Mouse (Mus musculus) skeletal muscle tissue, adult 2 months (tissue): ENCODE results near the gene Hba-a1.
A peak's percentile ranks its signal among the peaks of the same experiment; 100 is the strongest.
"Not testable (repeated sequence)": the region's sequence is repeated elsewhere in the genome, so short reads cannot be mapped to it uniquely, and the experiment has no call there.

ENCODE experiments used
- DNase-seq: peaks from one replicate; pipeline ENCODE4 v3.0.0-alpha.2; 2012; ENCODE audit warnings: low read depth, low spot score

Gene Hba-a1

DNA sequence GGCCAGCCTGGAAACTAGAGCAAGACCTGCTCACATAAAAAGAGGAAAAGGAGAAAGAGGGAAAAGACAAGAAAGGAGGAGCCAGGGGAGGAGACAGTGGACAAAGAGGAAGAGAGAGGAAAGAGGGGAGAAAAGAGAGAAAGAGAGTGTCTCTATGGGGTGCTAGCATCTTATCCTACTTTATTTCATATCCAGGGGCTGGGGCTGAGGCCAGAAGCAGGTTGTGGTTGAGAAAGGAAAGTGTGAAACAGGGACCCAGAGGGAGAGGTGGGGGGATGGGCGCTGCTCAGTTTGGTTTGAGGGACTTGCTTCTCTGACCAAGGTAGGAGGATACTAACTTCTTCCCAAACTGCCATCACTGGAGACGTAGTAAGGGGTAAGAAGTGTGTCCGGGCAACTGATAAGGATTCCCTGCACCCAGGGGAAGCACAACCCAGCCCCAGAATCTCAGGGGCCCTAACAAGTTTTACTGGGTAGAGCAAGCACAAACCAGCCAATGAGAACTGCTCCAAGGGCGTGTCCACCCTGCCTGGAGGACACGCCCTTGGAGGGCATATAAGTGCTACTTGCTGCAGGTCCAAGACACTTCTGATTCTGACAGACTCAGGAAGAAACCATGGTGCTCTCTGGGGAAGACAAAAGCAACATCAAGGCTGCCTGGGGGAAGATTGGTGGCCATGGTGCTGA lies at the start of gene Hba-a1:
Gene Hba-a1 (plus strand): TSS at position 421 of the 687 bp plus-strand sequence.
- DNase-seq, result not testable (repeated sequence)

DNA sequence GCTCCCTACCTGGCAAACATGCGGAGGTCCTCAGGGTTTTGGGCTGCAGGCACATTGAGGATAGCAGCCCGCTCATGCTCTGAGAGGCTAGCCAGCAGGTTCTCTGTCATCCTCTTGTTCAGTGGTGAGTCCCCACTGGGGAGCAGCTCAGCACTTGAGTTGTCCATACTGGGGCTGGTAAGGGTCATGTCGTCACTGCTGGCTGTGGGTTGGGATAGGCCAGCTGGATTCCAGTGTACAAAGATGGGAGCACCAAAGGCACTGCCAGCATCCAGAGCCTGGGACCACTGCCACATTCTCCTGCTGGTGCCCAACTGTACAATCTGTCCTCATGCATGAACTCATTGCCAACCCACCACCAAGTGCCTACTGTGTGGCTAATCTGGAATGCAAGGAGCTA lies 49.4 kb upstream of the Hba-a1 start:
- DNase-seq, result no peak

DNA sequence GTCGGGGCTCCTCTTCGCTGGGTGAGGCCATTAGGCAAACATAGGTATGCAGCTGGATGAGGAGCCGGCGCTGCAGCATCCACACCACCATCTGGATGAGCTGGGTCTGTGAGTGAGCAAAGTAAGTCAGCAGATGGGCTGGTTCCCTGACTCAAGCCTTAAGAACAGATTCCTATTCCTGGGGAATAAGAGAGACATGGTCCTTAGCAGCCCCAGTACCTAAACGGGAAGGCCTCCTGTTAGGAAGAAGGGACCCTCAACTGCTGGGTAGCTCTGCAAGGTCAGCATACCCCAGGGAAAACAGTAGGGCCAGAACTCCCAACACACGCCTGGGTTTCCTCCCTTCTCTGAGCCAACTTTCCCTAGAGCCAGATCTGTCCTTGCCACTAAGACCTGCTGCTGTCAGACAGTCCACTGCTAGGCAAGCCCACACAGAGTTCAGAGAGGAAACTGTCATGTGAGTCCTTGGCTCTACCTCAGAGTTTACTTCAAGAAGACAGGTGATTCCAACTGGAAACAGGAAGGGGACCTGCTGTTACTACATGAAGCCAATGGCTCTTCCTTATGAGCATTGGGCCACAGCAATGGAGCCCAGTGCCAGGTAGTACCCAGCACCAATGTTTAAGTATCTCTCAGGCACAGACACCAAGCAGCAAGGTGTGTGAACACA lies 48.4 kb upstream of the Hba-a1 start:
- DNase-seq, result no peak

DNA sequence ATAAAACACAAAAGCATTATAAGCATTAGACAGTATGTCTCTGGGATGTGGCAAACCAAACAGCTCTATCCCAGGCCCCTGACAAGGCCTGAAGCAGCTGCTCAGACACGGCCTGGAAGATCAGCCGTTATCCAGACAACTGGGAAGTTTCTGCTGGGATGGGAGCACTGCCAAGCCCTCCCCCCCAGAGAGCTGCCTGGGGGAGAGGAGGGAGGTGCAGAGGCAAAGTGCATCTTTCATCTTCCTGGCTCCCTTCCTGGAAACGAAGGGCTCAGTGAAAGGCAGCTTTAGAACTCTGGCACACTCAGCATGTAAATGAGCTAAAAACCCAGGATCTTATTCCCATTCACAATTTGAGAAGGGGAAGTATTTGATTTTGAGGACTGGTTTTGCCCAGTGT lies 47.7 kb upstream of the Hba-a1 start:
- DNase-seq, result peak; percentile 72

DNA sequence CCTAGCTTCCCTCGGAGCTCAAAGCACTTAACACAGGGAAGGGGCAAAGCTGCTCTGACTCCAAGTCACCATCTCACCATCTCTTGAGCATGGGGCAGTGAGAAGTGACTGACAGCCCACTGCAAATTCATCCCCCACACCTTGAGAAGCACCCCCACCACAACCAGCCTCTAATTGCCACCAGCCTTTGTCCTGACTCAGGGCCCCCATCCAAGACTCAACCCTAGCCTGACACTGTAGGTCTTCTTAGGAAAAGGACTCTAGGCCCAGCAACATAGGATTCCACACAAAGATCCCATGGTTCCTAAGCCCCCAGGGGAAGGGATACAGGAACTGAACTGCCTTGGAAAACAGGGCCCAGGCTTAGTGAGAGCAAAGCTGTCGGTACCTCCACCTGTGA lies 47.2 kb upstream of the Hba-a1 start:
- DNase-seq, result no peak

DNA sequence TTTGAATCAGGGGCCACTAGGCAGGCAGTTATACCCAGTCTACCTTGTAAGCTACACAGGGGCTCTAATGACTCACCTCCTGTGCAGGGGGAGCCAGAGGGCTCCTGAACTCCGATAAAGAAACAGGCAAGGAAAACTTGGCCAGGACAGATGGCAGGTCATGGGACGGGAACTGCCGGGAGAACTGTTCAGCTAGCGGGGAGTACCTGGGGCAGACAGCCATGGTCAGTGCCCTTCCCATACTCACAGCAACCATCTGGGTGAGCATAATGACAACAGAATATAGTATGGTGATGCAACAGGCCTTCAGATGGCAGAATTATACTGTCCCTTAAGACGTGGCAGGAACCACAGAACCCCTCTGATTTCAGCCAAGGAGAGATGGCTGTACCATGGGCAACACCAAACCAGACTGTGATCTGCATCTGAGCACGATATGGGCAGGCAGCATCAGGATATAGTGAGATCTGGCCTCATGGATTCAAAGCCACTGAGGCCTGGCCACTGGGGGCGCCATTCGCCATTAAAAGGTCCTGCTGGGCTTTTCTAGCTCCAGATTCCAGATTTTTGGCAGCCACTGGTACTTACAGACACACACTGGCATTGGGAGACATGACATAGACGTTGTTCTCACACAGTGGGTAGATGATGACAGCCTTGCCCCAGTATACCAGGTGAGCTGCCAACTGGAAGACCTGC lies 46.5 kb upstream of the Hba-a1 start:
- DNase-seq, result no peak

DNA sequence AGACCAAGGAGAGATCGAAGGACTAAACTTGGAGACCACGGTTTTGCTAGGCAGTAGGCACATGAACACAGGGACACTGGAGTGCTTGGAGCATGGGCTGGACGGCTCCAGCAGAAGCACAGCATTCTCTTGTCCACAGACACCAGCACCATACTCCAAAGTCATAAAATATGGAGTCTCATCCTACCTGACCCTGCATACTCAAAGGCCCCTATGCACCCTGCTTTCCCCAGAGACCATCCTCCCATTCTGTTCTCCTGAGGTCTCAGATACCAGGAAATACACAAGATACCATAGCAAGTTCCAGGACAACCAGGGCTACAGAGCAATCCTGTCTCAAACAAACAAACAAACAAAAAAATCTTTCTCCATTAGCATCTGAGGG lies 45.9 kb upstream of the Hba-a1 start:
- no peak for DNase-seq

DNA sequence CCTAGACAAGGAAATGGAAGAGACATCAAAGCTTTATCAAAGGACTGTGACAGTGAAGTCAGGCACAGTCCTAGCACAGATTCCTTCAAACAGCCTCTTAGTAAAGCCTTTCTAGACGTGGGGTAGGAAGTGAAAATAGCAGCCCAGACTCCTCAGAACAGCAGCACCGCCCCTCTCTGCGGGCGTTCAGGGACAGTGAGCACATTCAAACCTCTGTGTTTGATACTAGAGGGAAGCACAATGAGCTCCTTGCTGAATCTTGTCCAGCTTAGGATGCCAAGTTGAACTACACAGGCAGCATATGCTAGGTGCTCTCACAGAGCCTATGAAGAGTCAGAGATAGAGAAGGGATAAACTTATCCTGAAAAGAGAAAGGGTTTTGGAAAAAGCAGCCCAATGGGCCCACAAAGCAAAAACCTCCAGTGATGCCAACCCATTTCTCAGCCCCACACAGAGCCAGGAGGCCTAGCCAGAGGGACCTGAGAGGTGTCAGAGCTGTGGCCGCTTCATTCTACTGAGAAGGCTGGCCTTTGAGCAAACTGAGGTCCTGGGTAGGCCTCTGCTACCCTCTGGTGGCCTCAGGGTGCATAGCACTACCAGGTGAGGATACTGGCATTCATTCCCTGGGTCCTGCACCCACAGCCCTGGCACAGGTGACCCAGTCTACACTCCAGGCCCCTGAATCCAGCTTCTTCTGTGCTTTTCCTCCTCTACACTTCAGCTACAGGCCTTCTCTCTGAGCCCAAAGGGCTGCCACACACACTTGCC lies 45.0 kb upstream of the Hba-a1 start:
- DNase-seq, result peak; percentile 55

DNA sequence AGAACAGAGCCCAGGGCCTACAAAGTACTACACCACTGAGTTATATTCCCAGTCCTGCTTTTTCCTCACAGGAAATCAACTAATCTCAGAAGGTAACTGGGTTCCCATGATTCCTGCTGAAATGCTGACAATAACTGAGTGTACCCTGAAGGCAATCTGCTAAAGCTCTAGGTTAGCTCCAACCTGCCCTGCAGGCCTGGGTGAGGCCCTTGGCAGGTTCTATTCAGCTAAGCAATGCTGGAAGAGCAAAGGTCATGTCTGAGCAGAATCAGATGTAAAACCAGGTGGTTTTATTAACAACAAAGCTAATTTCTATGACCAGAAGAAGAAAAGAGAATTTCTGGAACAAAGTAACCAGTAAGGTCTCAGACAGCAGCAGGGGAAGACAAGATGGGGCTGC lies 41.9 kb upstream of the Hba-a1 start:
- no peak for DNase-seq

DNA sequence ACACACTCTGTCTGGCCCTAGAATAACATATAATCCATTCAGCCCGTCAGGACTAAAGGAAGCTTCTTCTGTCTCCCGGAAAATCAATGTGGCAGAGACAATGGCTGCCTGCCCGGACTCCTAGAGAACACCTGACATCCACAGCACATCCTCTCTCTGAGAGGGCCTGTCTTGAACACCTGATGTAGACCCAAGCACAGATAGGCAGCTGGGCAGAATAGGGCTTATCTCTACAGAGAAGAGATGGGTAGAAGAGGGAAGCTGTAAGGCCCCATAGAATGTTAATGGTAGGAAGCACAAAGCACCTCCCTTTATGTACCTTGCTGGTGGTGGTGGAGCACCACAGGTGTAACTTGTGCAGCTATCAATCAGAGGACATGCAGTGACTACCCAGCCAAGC lies 41.1 kb upstream of the Hba-a1 start:
- no peak for DNase-seq

DNA sequence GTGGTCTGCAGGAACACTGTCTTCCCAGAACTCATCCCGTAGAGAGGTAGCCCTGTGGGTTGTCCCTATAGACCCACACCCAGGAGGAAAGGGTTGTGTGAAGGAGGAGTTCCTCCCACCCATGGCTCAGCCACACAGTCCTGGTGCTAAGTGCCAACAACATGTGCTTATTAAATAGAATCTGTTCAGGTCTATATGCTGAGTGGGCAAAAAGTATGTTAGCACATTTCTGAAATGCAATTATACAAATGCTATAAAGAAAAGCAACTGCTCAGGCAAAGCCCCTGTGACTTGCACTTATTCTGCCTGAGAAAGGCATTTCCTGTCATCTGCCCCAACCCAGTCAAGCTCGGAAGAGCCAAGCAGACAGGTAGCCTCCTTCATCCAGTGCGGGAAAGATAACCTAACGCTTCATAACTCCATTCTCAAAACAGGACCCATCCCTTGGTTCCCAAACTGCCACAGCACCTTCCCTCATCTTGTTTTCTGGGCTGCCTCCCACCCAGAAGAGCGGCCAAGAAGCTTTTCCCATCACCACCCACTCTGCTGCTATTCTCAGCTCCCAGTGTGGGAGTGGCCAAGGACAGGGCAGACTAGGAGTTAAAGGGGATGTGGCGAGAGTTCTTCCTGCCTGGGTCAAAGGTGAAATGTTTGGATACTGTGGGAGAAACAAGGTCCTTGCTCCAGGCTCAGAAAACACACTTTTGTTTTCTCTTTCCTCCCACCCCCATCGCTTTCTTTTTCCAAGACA lies 39.9 kb upstream of the Hba-a1 start:
- DNase-seq, result no peak

DNA sequence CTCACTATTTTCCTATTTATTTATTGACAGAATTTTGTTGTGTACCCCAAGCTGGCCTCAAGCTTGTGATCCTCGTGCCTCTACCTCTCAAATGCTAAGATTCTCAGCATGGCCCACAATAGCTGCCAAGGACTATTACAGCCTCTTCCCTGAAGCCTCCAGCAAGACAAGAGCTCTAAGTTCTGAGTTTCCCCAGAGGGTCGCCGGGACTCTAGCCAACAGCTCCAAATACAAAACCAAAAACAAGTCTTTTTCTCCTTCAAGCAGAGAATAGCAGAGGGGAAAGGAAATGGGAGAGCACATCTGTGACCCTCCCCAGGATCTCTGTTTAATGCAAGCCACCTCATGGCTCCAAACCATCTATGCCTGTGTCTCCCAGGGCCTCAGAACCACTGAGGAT lies 39.2 kb upstream of the Hba-a1 start:
- no peak for DNase-seq

DNA sequence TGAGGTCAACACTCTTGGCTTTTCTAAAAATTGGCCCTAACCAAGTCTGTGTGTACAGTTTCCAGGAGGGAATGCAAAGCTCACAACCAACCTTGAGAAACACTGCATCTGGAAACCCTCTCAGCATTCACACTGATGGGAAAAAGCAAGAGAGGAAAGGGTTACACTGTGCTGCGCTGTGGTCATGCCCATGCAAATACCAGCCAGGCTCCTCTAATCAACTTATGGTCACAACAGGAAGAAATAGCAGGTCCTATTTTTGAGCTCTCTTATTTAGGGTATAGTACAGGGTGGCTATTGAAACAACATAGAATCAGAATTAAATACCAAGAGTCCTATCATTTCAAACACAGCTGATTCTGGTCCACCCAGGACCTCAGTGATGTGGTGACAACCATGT lies 38.7 kb upstream of the Hba-a1 start:
- no peak for DNase-seq

DNA sequence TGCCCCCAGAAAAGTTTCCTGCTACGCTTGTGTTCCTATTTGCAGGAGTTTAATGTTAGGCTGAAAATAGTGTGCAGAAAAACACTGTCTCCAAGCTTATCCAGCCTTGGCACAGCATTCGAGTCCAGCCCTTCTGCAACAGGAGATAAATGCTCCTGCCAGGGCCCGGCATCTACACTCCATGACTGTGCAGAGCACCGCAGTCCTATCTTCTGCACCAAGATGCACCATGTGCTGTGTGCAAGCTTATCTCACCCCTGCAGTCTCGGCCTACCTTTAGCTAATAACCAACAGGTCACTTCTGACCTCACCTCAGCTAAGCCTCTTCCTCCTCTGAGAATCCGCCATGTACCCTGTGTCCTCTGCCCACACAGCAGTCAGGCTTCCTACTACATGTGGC lies 37.7 kb upstream of the Hba-a1 start:
- DNase-seq, result no peak

DNA sequence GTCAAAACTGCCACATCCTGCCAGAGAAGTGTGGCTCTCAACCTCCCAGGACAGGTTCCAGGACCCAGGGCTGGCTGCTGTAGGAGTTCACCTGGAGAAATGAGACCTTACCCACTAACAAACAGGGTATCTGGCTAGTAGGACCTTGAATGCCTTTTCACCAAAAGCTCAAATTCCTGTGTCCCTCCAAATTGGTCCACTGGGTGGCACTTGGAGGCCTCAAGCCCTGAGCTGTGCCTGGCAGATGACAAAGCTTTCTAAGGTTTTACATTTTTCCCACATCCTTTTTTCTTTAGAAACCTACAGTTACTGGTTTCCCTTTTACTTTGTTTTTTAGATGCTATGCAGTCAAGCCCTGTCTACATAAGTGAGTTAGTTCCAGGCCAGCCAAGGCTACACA lies 36.2 kb upstream of the Hba-a1 start:
- DNase-seq, result no peak

DNA sequence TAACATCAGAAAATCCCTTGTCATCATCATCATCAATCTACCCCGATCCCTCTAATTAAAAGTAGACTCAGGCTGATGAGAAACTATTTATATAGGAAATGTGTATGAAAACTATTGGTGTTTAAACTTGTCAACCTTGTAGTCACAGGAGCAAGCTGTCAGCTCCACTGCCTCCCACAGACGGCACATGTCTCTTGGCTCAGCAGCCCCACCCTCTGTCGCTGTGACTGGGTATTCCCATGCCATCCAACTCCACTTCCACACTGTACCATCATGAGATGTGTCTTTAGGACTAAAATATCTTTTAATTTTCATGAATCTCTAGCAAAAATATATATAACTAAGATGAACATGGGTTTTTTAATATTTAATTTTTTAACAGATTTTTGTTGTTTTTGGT lies 35.0 kb upstream of the Hba-a1 start:
- DNase-seq, result no peak

DNA sequence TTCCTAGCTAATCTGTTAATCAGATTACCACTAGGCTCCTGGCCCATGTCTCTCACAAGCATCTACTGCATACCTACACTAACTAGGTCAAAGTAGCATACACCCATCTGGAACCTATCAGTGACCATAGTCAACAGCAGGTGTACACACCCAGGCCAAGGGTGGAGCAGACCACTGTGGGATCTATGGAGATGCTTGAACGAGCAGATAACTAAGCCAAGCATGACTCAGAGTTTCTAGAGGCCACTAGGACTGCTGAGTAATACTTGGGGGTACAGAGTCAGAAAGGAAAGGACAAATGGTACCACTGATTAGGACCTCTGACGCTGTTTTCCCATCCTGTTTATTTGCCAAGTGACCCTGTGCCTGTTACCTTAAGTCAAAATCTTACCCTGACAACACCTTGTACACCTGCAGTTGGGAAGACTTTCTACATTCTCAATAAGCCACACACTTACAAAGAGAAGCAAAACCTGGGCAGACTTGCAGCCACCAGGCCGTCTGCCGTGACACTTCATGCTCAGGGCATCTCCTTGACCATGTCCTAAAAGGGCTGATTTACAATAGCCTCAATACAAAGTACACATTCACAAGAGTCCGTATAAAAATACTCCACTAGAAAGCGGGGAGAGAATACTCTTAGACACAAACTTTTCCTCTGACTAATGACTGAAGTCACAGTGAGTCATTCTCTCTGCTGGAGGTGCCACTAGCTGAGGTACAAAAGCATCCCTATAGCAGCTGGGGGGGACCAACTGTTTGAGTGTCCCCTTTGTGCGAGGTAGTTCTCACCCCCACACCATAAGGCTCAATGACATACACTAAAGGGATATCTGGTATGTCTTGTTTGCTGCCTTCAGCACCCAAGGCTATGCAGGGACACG lies 32.2 kb upstream of the Hba-a1 start:
- DNase-seq, result no peak

DNA sequence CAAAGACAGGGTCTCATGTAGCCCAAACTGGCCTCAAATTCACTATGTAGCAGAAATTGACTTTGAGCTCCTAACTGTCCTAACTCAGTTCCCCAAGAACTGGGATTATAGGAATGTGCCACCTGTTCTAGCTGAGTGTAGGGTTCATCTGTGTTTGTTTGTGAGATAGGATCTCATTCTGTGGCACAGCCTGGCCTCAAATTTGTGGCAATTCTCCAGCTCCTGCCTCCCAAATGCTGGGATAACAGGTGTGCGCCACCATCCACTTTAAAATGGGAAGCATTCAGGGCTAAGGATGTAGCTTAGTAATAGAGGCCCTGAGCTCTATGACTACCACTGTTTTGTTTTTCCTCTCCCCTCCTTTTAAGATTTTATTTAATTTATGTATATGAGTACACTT lies 30.2 kb upstream of the Hba-a1 start:
- no peak for DNase-seq

DNA sequence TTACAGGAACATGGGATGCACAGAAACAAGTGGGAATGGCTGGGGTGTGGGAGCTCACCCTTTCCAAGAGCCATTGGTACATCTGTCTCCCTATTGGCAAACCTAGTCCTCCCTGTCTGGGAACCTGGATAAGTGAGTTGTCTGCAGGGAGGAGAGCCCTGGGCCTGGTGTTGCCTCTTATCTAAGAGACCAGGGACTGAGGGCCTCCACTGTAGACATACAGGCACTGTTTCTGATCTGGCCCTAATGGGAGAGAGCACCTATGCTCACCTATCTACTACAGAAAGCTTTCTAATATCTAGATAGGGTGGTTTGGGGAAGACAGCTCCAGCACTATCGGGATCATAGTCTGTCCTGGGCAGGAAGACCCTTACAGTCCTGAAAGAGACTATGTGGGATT lies 27.2 kb upstream of the Hba-a1 start:
- no peak for DNase-seq

DNA sequence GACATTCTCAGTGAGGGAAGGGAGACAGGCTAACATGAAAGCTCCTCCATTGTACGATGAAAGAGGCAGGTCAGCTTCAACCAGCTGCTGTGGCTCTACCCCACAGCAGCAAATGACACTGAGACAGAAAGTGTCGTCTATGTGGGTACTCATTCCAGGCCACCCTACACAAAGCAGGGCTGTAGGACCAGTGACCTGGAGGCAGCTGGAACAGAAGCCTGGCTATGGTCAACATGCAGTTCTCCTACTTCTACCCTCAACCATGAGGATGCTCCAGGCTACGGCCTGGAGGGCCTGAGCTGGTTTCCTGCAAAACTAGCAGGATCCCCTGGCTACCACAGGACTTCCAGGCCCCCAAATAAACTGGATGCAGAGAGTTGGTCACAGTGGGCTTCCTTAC lies 26.7 kb upstream of the Hba-a1 start:
- DNase-seq, result no peak
